In the genomic region with DNA sequence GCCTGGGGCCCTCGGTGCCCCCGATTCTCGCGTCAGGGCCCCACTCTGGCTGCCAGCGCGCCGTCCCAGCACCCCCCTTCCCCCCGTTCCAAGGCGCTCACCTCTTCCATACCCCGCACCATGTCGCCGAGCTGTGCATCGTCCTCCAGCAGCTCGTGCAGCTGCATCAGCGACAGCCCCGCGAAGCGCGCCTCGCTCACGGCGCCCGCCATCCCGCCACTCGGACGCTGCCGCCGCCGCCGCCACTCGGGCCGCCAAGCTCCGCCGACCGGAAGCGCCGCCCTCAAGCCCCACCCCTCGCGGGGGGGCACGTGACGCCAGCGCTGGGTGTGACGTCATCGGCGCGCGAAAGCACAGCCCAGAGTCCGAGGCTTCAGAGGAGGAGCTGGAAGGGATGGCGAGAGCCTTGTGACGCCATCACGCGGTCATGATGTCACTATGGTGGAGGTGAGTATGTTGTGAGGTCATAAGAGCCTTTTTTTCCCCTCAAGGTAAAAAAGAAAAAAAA, we compare ENCODE assay signal across 8 mouse cellular contexts. TPM values are rescaled to one million over a fixed set of nuclear protein-coding genes. Genes with fewer than 3 reads are reported as not detected.
A peak's percentile ranks its signal among the peaks of the same experiment; 100 is the strongest.
DNase-seq lines count a peak whose midpoint lies in the region; ATAC-seq and TF ChIP-seq lines count a peak whose summit lies in the region.

TSS of gene Vps37b (minus strand) at position 270 of the 508 bp plus-strand sequence.

- peaks cover 74% of the 10 kb centered on the region for H3K4me1 ChIP-seq in G1E (ENCODE audit: insufficient read depth, low read depth, low read length)
- H3K4me1 ChIP-seq in forebrain, embryonic 16.5 days (replicated peaks; ENCODE audit: control insufficient read depth, insufficient read depth, low read length), result peaks cover 40% of the 10 kb centered on the region
- H3K4me1 ChIP-seq in liver, postnatal 0 days (ENCODE audit: insufficient read depth), result peaks cover 42% of the 10 kb centered on the region
- peaks cover 44% of the 10 kb centered on the region for H3K4me1 ChIP-seq in neural tube, embryonic 13.5 days (replicated peaks)
- peaks cover 6% of the 10 kb centered on the region; the same call in 1 of the 2 replicates for H3K4me1 ChIP-seq in testis, adult 2 months (ENCODE audit: control insufficient read depth, insufficient read depth, low read length)

- H3K9me3 ChIP-seq in G1E (replicated peaks), result no peaks in the 10 kb centered on the region
- no peaks in the 10 kb centered on the region for H3K9me3 ChIP-seq in forebrain, embryonic 16.5 days (ENCODE audit: control insufficient read depth, low read length)
- no peaks in the 10 kb centered on the region for H3K9me3 ChIP-seq in liver, postnatal 0 days (ENCODE audit: low read length)
- no peaks in the 10 kb centered on the region for H3K9me3 ChIP-seq in neural tube, embryonic 13.5 days

- TF ChIP-seq EP300 in liver, postnatal 0 days (IDR thresholded peaks at IDR 0.05; ENCODE audit: low read depth), result no peak

- H3K36me3 ChIP-seq in G1E (replicated peaks), result peaks cover 33% of the 10 kb centered on the region
- no peaks in the 10 kb centered on the region for H3K36me3 ChIP-seq in forebrain, embryonic 16.5 days (ENCODE audit: control insufficient read depth, insufficient read depth)
- H3K36me3 ChIP-seq in liver, postnatal 0 days (replicated peaks; ENCODE audit: insufficient read depth, low read length), result peaks cover 5% of the 10 kb centered on the region; the same call in 1 of the 2 replicates
- H3K36me3 ChIP-seq in neural tube, embryonic 13.5 days, result no peaks in the 10 kb centered on the region
- H3K36me3 ChIP-seq in testis, adult 2 months (ENCODE audit: control insufficient read depth, insufficient read depth, low read length), result no peaks in the 10 kb centered on the region

- H3K9ac ChIP-seq in forebrain, embryonic 16.5 days (replicated peaks; ENCODE audit: low read depth, low read length), result peak within 1 kb of the TSS; percentile 98
- H3K9ac ChIP-seq in liver, postnatal 0 days (replicated peaks), result peak within 1 kb of the TSS; percentile 98
- H3K9ac ChIP-seq in neural tube, embryonic 13.5 days, result peak within 1 kb of the TSS; percentile 98

- WGBS in forebrain, embryonic 16.5 days, result 0% methylated on average over 52 of the region's 52 CpGs
- under 1% methylated on average over 52 of the region's 52 CpGs for WGBS in liver, postnatal 0 days (ENCODE audit: insufficient replicate concordance)
- WGBS in neural tube, embryonic 13.5 days, result under 1% methylated on average over 52 of the region's 52 CpGs

- peak within 1 kb of the TSS; percentile 94 for H3K27ac ChIP-seq in forebrain, embryonic 16.5 days (ENCODE audit: low read length)
- peak within 1 kb of the TSS; percentile 90 for H3K27ac ChIP-seq in liver, postnatal 0 days (ENCODE audit: low read depth)
- peak within 1 kb of the TSS; percentile 95 for H3K27ac ChIP-seq in neural tube, embryonic 13.5 days (replicated peaks)
- H3K27ac ChIP-seq in testis, adult 2 months (ENCODE audit: control insufficient read depth, insufficient read depth, low read depth, low read length), result peak within 1 kb of the TSS; percentile 51

- peak; percentile 29; the same call in 1 of the 2 replicates for ATAC-seq in G1E (ENCODE audit: extremely low read depth, insufficient number of reproducible peaks, low FRiP score, poor library complexity, severe bottlenecking)
- ATAC-seq in forebrain, embryonic 16.5 days, result peak; percentile 64
- ATAC-seq in liver, postnatal 0 days, result peak; percentile 72
- peak; percentile 51 for ATAC-seq in neural tube, embryonic 13.5 days (ENCODE audit: low read depth)

- no peaks in the 10 kb centered on the region for H3K27me3 ChIP-seq in G1E (ENCODE audit: insufficient read depth, low read length)
- H3K27me3 ChIP-seq in forebrain, embryonic 16.5 days (replicated peaks; ENCODE audit: control insufficient read depth, insufficient read depth, low read length), result no peaks in the 10 kb centered on the region
- no peaks in the 10 kb centered on the region for H3K27me3 ChIP-seq in liver, postnatal 0 days (ENCODE audit: insufficient read depth, low read length)
- H3K27me3 ChIP-seq in neural tube, embryonic 13.5 days, result no peaks in the 10 kb centered on the region
- no peaks in the 10 kb centered on the region for H3K27me3 ChIP-seq in testis, adult 2 months (ENCODE audit: control insufficient read depth, insufficient read depth, low read length)

- peak; percentile 65 for TF ChIP-seq POLR2A in testis, adult 2 months (IDR thresholded peaks at IDR 0.05; ENCODE audit: control insufficient read depth, low read depth, low read length)

- peak; percentile 78 for DNase-seq in G1E (ENCODE audit: low spot score)
- DNase-seq in cerebellum, adult 18-20 months, result peak; percentile 88 to 97
- DNase-seq in heart, postnatal 25 days (ENCODE audit: low spot score), result peak; percentile 79
- DNase-seq in layer of hippocampus, adult 11-12 months (ENCODE audit: low spot score), result peak; percentile 92
- DNase-seq in liver, postnatal 0 days, result peak; percentile 95

- H3K4me2 ChIP-seq in forebrain, embryonic 16.5 days (ENCODE audit: low read length), result peak within 1 kb of the TSS; percentile 73
- H3K4me2 ChIP-seq in liver, postnatal 0 days (ENCODE audit: low read depth, low read length), result peak within 1 kb of the TSS; percentile 84
- H3K4me2 ChIP-seq in neural tube, embryonic 13.5 days, result peak within 1 kb of the TSS; percentile 74

- TF ChIP-seq CTCF in G1E (IDR thresholded peaks at IDR 0.05; ENCODE audit: low read depth, low read length), result no peak
- no peak for TF ChIP-seq CTCF in liver, postnatal 0 days (IDR thresholded peaks at IDR 0.05; ENCODE audit: low read depth)
- no peak for TF ChIP-seq CTCF in testis, adult 2 months (IDR thresholded peaks at IDR 0.05; ENCODE audit: control insufficient read depth, insufficient read depth, insufficient replicate concordance, low read depth, low read length)

- intact Hi-C loops in heart, postnatal 25 days (cut with DNase I), result loop anchor here (2.0 to 5.0 kb wide), 2 partner anchors 19 to 40 kb away; no protein-coding TSS in a partner anchor

- H3K4me3 ChIP-seq in G1E (ENCODE audit: low read depth, low read length), result peak within 1 kb of the TSS; percentile 93
- H3K4me3 ChIP-seq in forebrain, embryonic 16.5 days (replicated peaks; ENCODE audit: low read length), result peak within 1 kb of the TSS; percentile 91
- H3K4me3 ChIP-seq in liver, postnatal 0 days (ENCODE audit: low read depth, low read length), result peak within 1 kb of the TSS; percentile 87
- peak within 1 kb of the TSS; percentile 94 for H3K4me3 ChIP-seq in neural tube, embryonic 13.5 days
- H3K4me3 ChIP-seq in testis, adult 2 months (ENCODE audit: control insufficient read depth, low read depth, low read length), result peak within 1 kb of the TSS; percentile 88

RNA-seq across cellular contexts. Expression of gene Vps37b, which starts in this region (rescaled TPM):
- 55.7 and 64.1 TPM in 2 replicates for total RNA-seq in G1E (2014; fragmentation: Nextera tagmentation)
- 26.2 and 27.5 TPM in 2 replicates for total RNA-seq in G1E (2017)
- 135 and 192 TPM in 2 replicates for polyA plus RNA-seq in G1E (2012)
- 104 and 112 TPM in 2 replicates for polyA plus RNA-seq in forebrain, embryonic 16.5 days (2015; fragmentation: Nextera tagmentation; extraction: Ambion mirVana)
- 10 to 100 TPM; 18.2 to 18.6 TPM for total RNA-seq in heart, postnatal 25 days (2021)
- 16.4 and 17.6 TPM in 2 replicates for polyA plus RNA-seq in liver, postnatal 0 days (2015; fragmentation: Nextera tagmentation; extraction: Ambion mirVana)
- polyA plus RNA-seq in neural tube, embryonic 13.5 days (2015; fragmentation: Nextera tagmentation; extraction: Ambion mirVana), result 77.5 and 78.5 TPM in 2 replicates
- 46.6 and 47.7 TPM in 2 replicates for polyA plus RNA-seq in testis, adult 2 months (2012; rRNA removed)

Comparison
In these comparisons a context has a peak if more than half of its experiments do, and no peak if none do; other contexts are left out.
1. Peak in every context shown above with its lines: DNase-seq, ATAC-seq, H3K4me3 ChIP-seq and H3K27ac ChIP-seq.